Mouse (Mus musculus) lung, postnatal 0 days (tissue): ENCODE measurements around the gene Pidd1.

Experiments used
- CTCF ChIP-seq: IDR thresholded peaks from 2 replicates; pipeline ENCODE4 v1.5.1; 2016; ENCODE audit warnings: antibody characterized with exemption, mild to moderate bottlenecking
- EP300 ChIP-seq: IDR thresholded peaks from 2 replicates; pipeline ENCODE4 v1.6.1; 2016; ENCODE audit warnings: antibody characterized with exemption, mild to moderate bottlenecking, control low read depth

GRCm38 (mm10) chr7:141432741-141433516, 10.9 kb downstream of the Pidd1 start:
- TF ChIP-seq CTCF (no peak), EP300 (no peak)
